Mouse (Mus musculus): ENCODE data around the gene Kcnk6. TPM values are rescaled to one million over a fixed set of nuclear protein-coding genes. Genes with fewer than 3 reads are reported as not detected.

The Kcnk6 gene
- polyA plus RNA-seq, 1 experiment from 2014 or later = 1.1 TPM

GRCm38 (mm10) chr7:29234661-29235060 is 2.3 kb upstream of the Kcnk6 start:
- Histone ChIP-seq H3K9ac (no peak overlapping the region), H3K4me2 (no peak overlapping the region), H3K4me3 (ENCODE audit: low read depth, low read length) (no peak overlapping the region), H3K36me3 (ENCODE audit: insufficient read depth) (no peaks in the 10 kb centered on the region), H3K27me3 (ENCODE audit: insufficient read depth, low read length) (peaks cover 15% of the 10 kb centered on the region), H3K27ac (ENCODE audit: low read depth) (no peak overlapping the region), H3K9me3 (ENCODE audit: low read depth, low read length) (no peaks in the 10 kb centered on the region), H3K4me1 (ENCODE audit: insufficient read depth) (peaks cover 7% of the 10 kb centered on the region)
- peak; percentile 44 for TF ChIP-seq CTCF (IDR thresholded peaks at IDR 0.05; ENCODE audit: low read depth)
- WGBS = 71% methylated on average over 5 of the region's 5 CpGs
- DNase-seq (no peak), ATAC-seq (ENCODE audit: insufficient read depth) (no peak)

GRCm38 (mm10) chr7:29233745-29234144 is 1.4 kb upstream of the Kcnk6 start:
- Histone ChIP-seq H3K27ac (ENCODE audit: low read depth) (0 out of 2 replicates have a peak overlapping the region, but pooled peaks have one; percentile 8), H3K27me3 (ENCODE audit: insufficient read depth, low read length) (peaks cover 15% of the 10 kb centered on the region), H3K9ac (no peak overlapping the region), H3K4me3 (ENCODE audit: low read depth, low read length) (no peak overlapping the region), H3K4me2 (no peak overlapping the region), H3K9me3 (ENCODE audit: low read depth, low read length) (no peaks in the 10 kb centered on the region), H3K4me1 (ENCODE audit: insufficient read depth) (no peaks in the 10 kb centered on the region; the same call in 1 of the 2 replicates), H3K36me3 (ENCODE audit: insufficient read depth) (no peaks in the 10 kb centered on the region)
- no peak for ATAC-seq (ENCODE audit: insufficient read depth)
- 52% methylated on average over 6 of the region's 6 CpGs for WGBS
- peak; percentile 76 for DNase-seq
- TF ChIP-seq CTCF (IDR thresholded peaks at IDR 0.05; ENCODE audit: low read depth) = no peak

- no peak overlapping the region for H3K9ac ChIP-seq
- H3K9me3 ChIP-seq (ENCODE audit: low read depth, low read length) = no peaks in the 10 kb centered on the region
- ATAC-seq (ENCODE audit: insufficient read depth) (no peak), DNase-seq (no peak)
- peak overlapping the region; percentile 59 for H3K4me3 ChIP-seq (ENCODE audit: low read depth, low read length)
- no peaks in the 10 kb centered on the region for H3K4me1 ChIP-seq (ENCODE audit: insufficient read depth)
- peak overlapping the region; percentile 97 for H3K4me2 ChIP-seq
- peaks cover 15% of the 10 kb centered on the region for H3K27me3 ChIP-seq (ENCODE audit: insufficient read depth, low read length)
- no peaks in the 10 kb centered on the region for H3K36me3 ChIP-seq (ENCODE audit: insufficient read depth)
- 55% methylated on average over 3 of the region's 3 CpGs for WGBS
- no peak overlapping the region for H3K27ac ChIP-seq (ENCODE audit: low read depth)
- no peak for TF ChIP-seq CTCF (IDR thresholded peaks at IDR 0.05; ENCODE audit: low read depth)
Measured at GRCm38 (mm10) chr7:29231517-29231916, 798 bp downstream of the Kcnk6 start.

GRCm38 (mm10) chr7:29230560-29230959 is 1.8 kb downstream of the Kcnk6 start:
- DNase-seq (no peak), ATAC-seq (ENCODE audit: insufficient read depth) (no peak)
- no peak overlapping the region for H3K9ac ChIP-seq
- no peaks in the 10 kb centered on the region for H3K4me1 ChIP-seq (ENCODE audit: insufficient read depth)
- H3K36me3 ChIP-seq (ENCODE audit: insufficient read depth) = no peaks in the 10 kb centered on the region
- no peak for TF ChIP-seq CTCF (IDR thresholded peaks at IDR 0.05; ENCODE audit: low read depth)
- H3K4me2 ChIP-seq = no peak overlapping the region
- no peak overlapping the region for H3K4me3 ChIP-seq (ENCODE audit: low read depth, low read length)
- no peaks in the 10 kb centered on the region for H3K9me3 ChIP-seq (ENCODE audit: low read depth, low read length)
- peaks cover 15% of the 10 kb centered on the region for H3K27me3 ChIP-seq (ENCODE audit: insufficient read depth, low read length)
- H3K27ac ChIP-seq (ENCODE audit: low read depth) = no peak overlapping the region
- 37% methylated on average over 3 of the region's 3 CpGs for WGBS

- no peak overlapping the region for H3K27ac ChIP-seq (ENCODE audit: low read depth)
- H3K9ac ChIP-seq = no peak overlapping the region
- H3K9me3 ChIP-seq (ENCODE audit: low read depth, low read length) = no peaks in the 10 kb centered on the region
- no peaks in the 10 kb centered on the region for H3K36me3 ChIP-seq (ENCODE audit: insufficient read depth)
- no peak for DNase-seq
- no peak for ATAC-seq (ENCODE audit: insufficient read depth)
- no peak overlapping the region for H3K4me2 ChIP-seq
- peaks cover 15% of the 10 kb centered on the region for H3K27me3 ChIP-seq (ENCODE audit: insufficient read depth, low read length)
- no peak for TF ChIP-seq CTCF (IDR thresholded peaks at IDR 0.05; ENCODE audit: low read depth)
- no peaks in the 10 kb centered on the region for H3K4me1 ChIP-seq (ENCODE audit: insufficient read depth)
- WGBS = 68% methylated on average over 4 of the region's 4 CpGs
- no peak overlapping the region for H3K4me3 ChIP-seq (ENCODE audit: low read depth, low read length)
Measured at GRCm38 (mm10) chr7:29228202-29228601, 4.1 kb downstream of the Kcnk6 start.

GRCm38 (mm10) chr7:29225520-29225919 is 6.8 kb downstream of the Kcnk6 start:
- Histone ChIP-seq H3K9ac (no peak overlapping the region), H3K36me3 (ENCODE audit: insufficient read depth) (no peaks in the 10 kb centered on the region), H3K4me3 (ENCODE audit: low read depth, low read length) (no peak overlapping the region), H3K27ac (ENCODE audit: low read depth) (no peak overlapping the region), H3K4me2 (peak overlapping the region; percentile 25; the same call in 1 of the 2 replicates), H3K9me3 (ENCODE audit: low read depth, low read length) (no peaks in the 10 kb centered on the region), H3K4me1 (ENCODE audit: insufficient read depth) (no peaks in the 10 kb centered on the region), H3K27me3 (ENCODE audit: insufficient read depth, low read length) (no peaks in the 10 kb centered on the region)
- DNase-seq = no peak
- peak; percentile 38; the same call in 1 of the 2 replicates for ATAC-seq (ENCODE audit: insufficient read depth)
- no peak for TF ChIP-seq CTCF (IDR thresholded peaks at IDR 0.05; ENCODE audit: low read depth)
- WGBS = 65% methylated on average over 13 of the region's 13 CpGs

GRCm38 (mm10) chr7:29224756-29225394 is 7.4 kb downstream of the Kcnk6 start:
- H3K27me3 ChIP-seq (ENCODE audit: insufficient read depth, low read length) = no peaks in the 10 kb centered on the region
- no peaks in the 10 kb centered on the region for H3K36me3 ChIP-seq (ENCODE audit: insufficient read depth)
- peak overlapping the region; percentile 8; the same call in 1 of the 2 replicates for H3K9ac ChIP-seq
- no peaks in the 10 kb centered on the region for H3K4me1 ChIP-seq (ENCODE audit: insufficient read depth)
- H3K4me3 ChIP-seq (ENCODE audit: low read depth, low read length) = peak overlapping the region; percentile 3; the same call in 1 of the 2 replicates
- DNase-seq (peak; percentile 18), ATAC-seq (ENCODE audit: insufficient read depth) (no peak)
- no peak for TF ChIP-seq CTCF (IDR thresholded peaks at IDR 0.05; ENCODE audit: low read depth)
- H3K9me3 ChIP-seq (ENCODE audit: low read depth, low read length) = no peaks in the 10 kb centered on the region; the same call in 1 of the 2 replicates
- peak overlapping the region; percentile 25 for H3K4me2 ChIP-seq
- no peak overlapping the region for H3K27ac ChIP-seq (ENCODE audit: low read depth)
- WGBS = 12% methylated on average over 16 of the region's 16 CpGs
